Mouse (Mus musculus): Measurements from ENCODE around the gene Gm10638. TPM values are rescaled to one million over a fixed set of nuclear protein-coding genes. Genes with fewer than 3 reads are reported as not detected.
A peak's percentile ranks its signal among the peaks of the same experiment; 100 is the strongest.

Gm10638 gene
- polyA plus RNA-seq, 1 experiment from 2014 or later = 8.8 TPM

GRCm38 (mm10) chr8:86742605-86743345 lies 2.7 kb upstream of the Gm10638 start:
- peaks cover 13% of the 10 kb centered on the region for H3K4me1 ChIP-seq
- no peak overlapping the region for H3K4me2 ChIP-seq (replicated peaks)
- ATAC-seq (ENCODE audit: insufficient number of reproducible peaks, insufficient read depth, low FRiP score, low TSS enrichment) = no peak
- no peak overlapping the region for H3K9ac ChIP-seq
- no peaks in the 10 kb centered on the region for H3K36me3 ChIP-seq
- no peak overlapping the region for H3K4me3 ChIP-seq
- no peaks in the 10 kb centered on the region for H3K9me3 ChIP-seq
- no peak overlapping the region for H3K27ac ChIP-seq
- 80% methylated on average over 7 of the region's 7 CpGs for WGBS
- H3K27me3 ChIP-seq = no peaks in the 10 kb centered on the region

- no peaks in the 10 kb centered on the region for H3K27me3 ChIP-seq
- H3K9me3 ChIP-seq = no peaks in the 10 kb centered on the region
- H3K4me3 ChIP-seq = peak overlapping the region; percentile 90
- peak overlapping the region; percentile 99 for H3K9ac ChIP-seq
- 4% methylated on average over 18 of the region's 18 CpGs for WGBS
- peak overlapping the region; percentile 98 for H3K27ac ChIP-seq
- peak overlapping the region; percentile 63 for H3K4me2 ChIP-seq (replicated peaks)
- peaks cover 13% of the 10 kb centered on the region for H3K4me1 ChIP-seq
- no peak for ATAC-seq (ENCODE audit: insufficient number of reproducible peaks, insufficient read depth, low FRiP score, low TSS enrichment)
- H3K36me3 ChIP-seq = no peaks in the 10 kb centered on the region
Observed at GRCm38 (mm10) chr8:86744313-86745220, 932 bp upstream of the Gm10638 start.

- peak overlapping the region; percentile 63 for H3K4me2 ChIP-seq (replicated peaks)
- H3K4me3 ChIP-seq = peak overlapping the region; percentile 90
- no peaks in the 10 kb centered on the region for H3K9me3 ChIP-seq
- no peaks in the 10 kb centered on the region for H3K36me3 ChIP-seq
- under 1% methylated on average over 42 of the region's 70 CpGs for WGBS
- H3K9ac ChIP-seq = peak overlapping the region; percentile 99
- H3K27me3 ChIP-seq = no peaks in the 10 kb centered on the region
- peaks cover 13% of the 10 kb centered on the region for H3K4me1 ChIP-seq
- peak overlapping the region; percentile 98 for H3K27ac ChIP-seq
- peak; percentile 87 for ATAC-seq (ENCODE audit: insufficient number of reproducible peaks, insufficient read depth, low FRiP score, low TSS enrichment)
Observed at GRCm38 (mm10) chr8:86745935-86746441, 489 bp downstream of the Gm10638 start.

GRCm38 (mm10) chr8:86746511-86746910 lies 1.0 kb downstream of the Gm10638 start:
- Histone ChIP-seq H3K36me3 (no peaks in the 10 kb centered on the region), H3K27me3 (no peaks in the 10 kb centered on the region), H3K9me3 (no peaks in the 10 kb centered on the region), H3K4me2 (replicated peaks) (peak overlapping the region; percentile 63), H3K4me3 (peak overlapping the region; percentile 90), H3K4me1 (peaks cover 13% of the 10 kb centered on the region), H3K27ac (peak overlapping the region; percentile 98), H3K9ac (peak overlapping the region; percentile 99)
- ATAC-seq (ENCODE audit: insufficient number of reproducible peaks, insufficient read depth, low FRiP score, low TSS enrichment) = peak; percentile 12; the same call in 1 of the 2 replicates
- WGBS = 2% methylated on average over 11 of the region's 11 CpGs

DNA sequence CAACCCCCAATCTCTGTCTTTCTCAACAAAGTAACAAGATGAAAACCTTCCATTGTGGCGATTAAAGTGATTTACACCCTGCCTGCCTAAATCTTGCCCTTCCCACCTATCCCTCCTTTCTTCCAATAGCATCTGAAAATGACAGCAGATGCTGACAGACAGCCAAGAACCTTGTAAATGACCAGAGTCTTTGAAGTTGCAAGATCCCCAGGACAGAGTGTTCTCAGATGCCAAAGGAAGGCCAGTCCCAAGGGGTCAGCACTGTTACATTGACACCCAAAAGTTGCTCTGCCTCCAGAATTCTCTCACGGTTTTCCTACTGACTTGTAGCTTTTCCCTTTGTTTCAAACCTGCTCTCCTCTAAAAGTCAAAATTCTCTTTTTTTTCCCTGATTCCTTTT lies 4.3 kb downstream of the Gm10638 start:
- H3K36me3 ChIP-seq = no peaks in the 10 kb centered on the region
- no peaks in the 10 kb centered on the region for H3K4me1 ChIP-seq
- WGBS = 61% methylated on average over 2 of the region's 2 CpGs
- no peak overlapping the region for H3K4me3 ChIP-seq
- no peak overlapping the region for H3K4me2 ChIP-seq (replicated peaks)
- no peaks in the 10 kb centered on the region for H3K9me3 ChIP-seq
- no peaks in the 10 kb centered on the region for H3K27me3 ChIP-seq
- no peak overlapping the region for H3K27ac ChIP-seq
- H3K9ac ChIP-seq = no peak overlapping the region
- no peak for ATAC-seq (ENCODE audit: insufficient number of reproducible peaks, insufficient read depth, low FRiP score, low TSS enrichment)

GRCm38 (mm10) chr8:86756948-86757733 lies 11.6 kb downstream of the Gm10638 start:
- Histone ChIP-seq H3K36me3 (no peaks in the 10 kb centered on the region), H3K9ac (no peak overlapping the region), H3K27me3 (0 out of 2 replicates have a peak, but pooled peaks cover 6% of the 10 kb centered on the region), H3K27ac (no peak overlapping the region), H3K4me1 (no peaks in the 10 kb centered on the region), H3K4me3 (no peak overlapping the region), H3K9me3 (no peaks in the 10 kb centered on the region), H3K4me2 (replicated peaks) (peak overlapping the region; percentile 7)
- ATAC-seq (ENCODE audit: insufficient number of reproducible peaks, insufficient read depth, low FRiP score, low TSS enrichment) = no peak
- 26% methylated on average over 23 of the region's 23 CpGs for WGBS

GRCm38 (mm10) chr8:86758651-86759050 lies 13.2 kb downstream of the Gm10638 start:
- Histone ChIP-seq H3K27me3 (0 out of 2 replicates have a peak, but pooled peaks cover 6% of the 10 kb centered on the region), H3K9ac (no peak overlapping the region), H3K27ac (no peak overlapping the region), H3K9me3 (no peaks in the 10 kb centered on the region), H3K4me1 (no peaks in the 10 kb centered on the region), H3K36me3 (no peaks in the 10 kb centered on the region), H3K4me2 (replicated peaks) (no peak overlapping the region), H3K4me3 (no peak overlapping the region)
- ATAC-seq (ENCODE audit: insufficient number of reproducible peaks, insufficient read depth, low FRiP score, low TSS enrichment) = no peak
- 81% methylated on average over 3 of the region's 3 CpGs for WGBS

GRCm38 (mm10) chr8:86759090-86759491 lies 13.6 kb downstream of the Gm10638 start:
- Histone ChIP-seq H3K9me3 (no peaks in the 10 kb centered on the region), H3K27me3 (0 out of 2 replicates have a peak, but pooled peaks cover 6% of the 10 kb centered on the region), H3K27ac (no peak overlapping the region), H3K4me3 (no peak overlapping the region), H3K4me2 (replicated peaks) (no peak overlapping the region), H3K4me1 (no peaks in the 10 kb centered on the region), H3K36me3 (no peaks in the 10 kb centered on the region), H3K9ac (no peak overlapping the region)
- no peak for ATAC-seq (ENCODE audit: insufficient number of reproducible peaks, insufficient read depth, low FRiP score, low TSS enrichment)
- WGBS = 70% methylated on average over 4 of the region's 4 CpGs

DNA sequence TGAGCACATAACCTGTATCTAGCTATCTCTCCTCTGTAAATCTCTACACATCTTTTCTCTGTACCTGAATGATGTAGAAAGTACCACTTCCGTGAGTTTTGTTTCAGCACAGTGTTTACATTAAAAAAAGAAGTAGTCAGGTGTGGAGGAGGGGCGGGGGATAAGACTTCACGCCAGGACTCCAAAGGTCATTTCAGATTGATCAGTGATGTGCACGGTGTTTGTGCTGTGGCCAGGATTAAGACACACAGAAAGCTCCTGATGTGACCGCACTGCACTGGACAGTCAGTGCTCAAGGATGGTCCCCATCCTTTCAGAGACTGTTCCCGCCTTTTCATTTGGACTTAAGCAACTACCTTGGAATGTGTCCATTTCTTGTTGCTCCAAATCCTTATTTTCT lies 15.2 kb downstream of the Gm10638 start:
- no peaks in the 10 kb centered on the region for H3K4me1 ChIP-seq
- 0 out of 2 replicates have a peak, but pooled peaks cover 6% of the 10 kb centered on the region for H3K27me3 ChIP-seq
- no peaks in the 10 kb centered on the region for H3K36me3 ChIP-seq
- no peak for ATAC-seq (ENCODE audit: insufficient number of reproducible peaks, insufficient read depth, low FRiP score, low TSS enrichment)
- no peak overlapping the region for H3K4me2 ChIP-seq (replicated peaks)
- 82% methylated on average over 6 of the region's 6 CpGs for WGBS
- H3K9me3 ChIP-seq = no peaks in the 10 kb centered on the region
- no peak overlapping the region for H3K4me3 ChIP-seq
- no peak overlapping the region for H3K9ac ChIP-seq
- H3K27ac ChIP-seq = no peak overlapping the region

GRCm38 (mm10) chr8:86762806-86763205 lies 17.3 kb downstream of the Gm10638 start:
- H3K4me3 ChIP-seq = no peak overlapping the region
- H3K27me3 ChIP-seq = 0 out of 2 replicates have a peak, but pooled peaks cover 1% of the 10 kb centered on the region
- no peak overlapping the region for H3K27ac ChIP-seq
- H3K9me3 ChIP-seq = no peaks in the 10 kb centered on the region
- no peaks in the 10 kb centered on the region for H3K36me3 ChIP-seq
- WGBS = 54% methylated on average over 5 of the region's 5 CpGs
- H3K4me1 ChIP-seq = no peaks in the 10 kb centered on the region
- ATAC-seq (ENCODE audit: insufficient number of reproducible peaks, insufficient read depth, low FRiP score, low TSS enrichment) = no peak
- no peak overlapping the region for H3K4me2 ChIP-seq (replicated peaks)
- no peak overlapping the region for H3K9ac ChIP-seq

DNA sequence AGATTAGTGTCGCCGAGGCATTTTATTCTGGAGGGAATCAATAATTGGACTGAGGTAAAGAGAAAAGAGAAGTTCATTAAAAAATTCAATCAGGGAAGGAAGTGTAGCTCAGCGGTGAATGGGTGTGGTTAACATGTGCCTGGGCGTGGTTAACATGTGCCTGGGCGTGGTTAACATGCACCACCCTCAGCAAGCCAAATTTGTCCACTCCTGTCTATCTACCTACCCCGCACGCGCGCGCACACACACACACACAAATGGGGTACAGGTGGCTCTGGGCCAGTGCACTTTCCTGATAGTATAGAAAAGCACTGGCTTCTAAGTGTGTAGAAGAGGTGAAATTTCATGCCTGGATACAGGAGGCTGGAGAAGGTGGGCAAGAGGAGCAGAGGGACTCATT lies 19.7 kb downstream of the Gm10638 start:
- H3K27ac ChIP-seq = no peak overlapping the region
- no peaks in the 10 kb centered on the region for H3K36me3 ChIP-seq
- H3K4me1 ChIP-seq = no peaks in the 10 kb centered on the region
- H3K4me3 ChIP-seq = no peak overlapping the region
- no peaks in the 10 kb centered on the region for H3K9me3 ChIP-seq
- ATAC-seq (ENCODE audit: insufficient number of reproducible peaks, insufficient read depth, low FRiP score, low TSS enrichment) = no peak
- H3K4me2 ChIP-seq (replicated peaks) = no peak overlapping the region
- no peak overlapping the region for H3K9ac ChIP-seq
- H3K27me3 ChIP-seq = no peaks in the 10 kb centered on the region
- WGBS = 88% methylated on average over 10 of the region's 10 CpGs
